Mouse (Mus musculus) heart, adult 10 weeks (tissue): ENCODE results near the gene Gm7980. TPM values are rescaled to one million over a fixed set of nuclear protein-coding genes. Genes with fewer than 3 reads are reported as not detected.

Experiments used
- polyA plus RNA-seq: library from polyadenylated mRNA; stranded (reverse); fragments of 350-450 nt; fragmentation: Illumina TruSeq; extraction: RNeasy Lipid Tissue Mini Kit (QIAGEN cat#74804); gene quantifications from one replicate; pipeline ENCODE4 v1.2.3, GENCODE M21; 2014; ENCODE audit warnings: low read depth, low replicate concordance

The Gm7980 gene
- polyA plus RNA-seq = not detected

GRCm38 (mm10) chr14:41907190-41907589 is at the start of gene Gm7980:
TSS of gene Gm7980 (minus strand) at chr14:41907290.

GRCm38 (mm10) chr14:41943695-41944094 is 36.6 kb upstream of the Gm7980 start, which contains the start of gene 1700024B05Rik:
TSS of gene 1700024B05Rik (plus strand) at chr14:41943995.

GRCm38 (mm10) chr14:41924649-41925048 is 17.6 kb upstream of the Gm7980 start, which contains the start of gene 1700049E17Rik1:
TSS of gene 1700049E17Rik1 (plus strand) at chr14:41924949.

Other genes with a start within 250 kb of the Gm7980 start
- not detected for gene Gm8068, start 205.4 kb downstream of the Gm7980 start, polyA plus RNA-seq
- gene Gm7929, start 156.7 kb downstream of the Gm7980 start, polyA plus RNA-seq = not detected
- gene Gm47189, start 134.8 kb downstream of the Gm7980 start, polyA plus RNA-seq = not detected
- gene 1700049E17Rik1, start 17.7 kb upstream of the Gm7980 start, polyA plus RNA-seq = not detected
- not detected for gene 1700024B05Rik, start 36.7 kb upstream of the Gm7980 start, polyA plus RNA-seq
- not detected for gene Gm6401, start 60.6 kb upstream of the Gm7980 start, polyA plus RNA-seq
- gene Gm3543, start 76.0 kb upstream of the Gm7980 start, polyA plus RNA-seq = not detected
- not detected for gene Gm7951, start 210.1 kb upstream of the Gm7980 start, polyA plus RNA-seq